Mouse (Mus musculus): ENCODE measurements around the gene Myo15. TPM values are rescaled to one million over a fixed set of nuclear protein-coding genes. Genes with fewer than 3 reads are reported as not detected.
"Not testable (repeated sequence)": the region's sequence is repeated elsewhere in the genome, so short reads cannot be mapped to it uniquely, and the experiment has no call there.

Gene Myo15
- polyA plus RNA-seq, 1 experiment from 2014 or later: 0.04 TPM

DNA sequence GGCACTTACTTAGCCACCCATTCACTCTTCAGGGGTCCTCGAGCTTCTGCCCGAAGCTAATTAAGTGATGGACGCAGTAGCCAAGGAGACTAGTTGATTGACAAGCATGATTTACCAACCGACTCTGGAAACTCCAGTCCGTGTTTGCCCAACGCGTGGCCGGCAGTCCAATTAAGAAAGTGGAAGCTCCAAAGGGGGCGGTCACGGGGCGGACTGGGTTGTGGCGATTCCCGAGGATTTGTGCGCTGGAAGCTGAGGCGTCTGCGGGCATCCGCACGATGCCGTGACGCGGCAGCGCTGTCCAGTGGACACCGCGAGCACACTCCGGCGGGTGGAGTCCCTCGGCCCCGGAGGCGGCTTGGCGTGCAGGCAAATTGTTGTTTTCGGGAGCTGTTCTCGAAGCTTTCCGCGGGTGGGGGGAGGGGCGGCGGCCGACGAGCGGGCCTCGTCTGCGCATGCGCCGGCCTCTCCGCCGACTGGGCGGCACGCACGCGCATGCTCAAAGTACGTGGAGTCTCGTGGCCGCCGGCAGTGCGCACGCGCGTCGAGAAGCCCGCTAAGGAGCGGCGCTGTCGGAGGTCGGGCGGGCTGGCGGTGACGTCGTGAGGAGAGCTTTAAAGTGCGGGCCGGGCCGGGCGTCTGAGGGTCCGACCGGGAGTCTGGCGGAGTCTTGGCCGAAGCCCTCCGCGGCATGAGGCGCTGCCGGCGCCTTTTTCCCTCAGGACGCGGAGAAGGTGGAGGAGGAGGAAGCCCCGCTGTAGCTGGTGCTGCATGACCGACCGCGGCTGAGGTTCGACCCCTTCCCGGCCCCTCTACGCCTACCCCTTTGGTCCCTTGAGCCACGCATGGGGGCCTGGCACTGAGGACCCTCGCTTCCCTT lies 68.6 kb downstream of the Myo15 start:
- peaks cover 5% of the 10 kb centered on the region; the same call in 1 of the 2 replicates for H3K36me3 ChIP-seq (ENCODE audit: control insufficient read depth, insufficient read depth, low read length)
- under 1% methylated on average over 89 of the region's 91 CpGs for WGBS
- H3K27ac ChIP-seq (ENCODE audit: low read depth, low read length): peak overlapping the region; percentile 96
- peak overlapping the region; percentile 99 for H3K4me2 ChIP-seq
- H3K4me3 ChIP-seq (ENCODE audit: low read depth, low read length): peak overlapping the region; percentile 92
- DNase-seq (ENCODE audit: low spot score, missing footprints) (peak; percentile 100), ATAC-seq (ENCODE audit: low FRiP score) (peak; percentile 92)
- peak overlapping the region; percentile 91 for H3K9ac ChIP-seq (ENCODE audit: low read length)
- H3K4me1 ChIP-seq (ENCODE audit: control insufficient read depth, insufficient read depth, low read length): peaks cover 25% of the 10 kb centered on the region
- no peaks in the 10 kb centered on the region for H3K9me3 ChIP-seq (ENCODE audit: control insufficient read depth, low read length)
- H3K27me3 ChIP-seq (ENCODE audit: control insufficient read depth, insufficient read depth, low read length): no peaks in the 10 kb centered on the region

DNA sequence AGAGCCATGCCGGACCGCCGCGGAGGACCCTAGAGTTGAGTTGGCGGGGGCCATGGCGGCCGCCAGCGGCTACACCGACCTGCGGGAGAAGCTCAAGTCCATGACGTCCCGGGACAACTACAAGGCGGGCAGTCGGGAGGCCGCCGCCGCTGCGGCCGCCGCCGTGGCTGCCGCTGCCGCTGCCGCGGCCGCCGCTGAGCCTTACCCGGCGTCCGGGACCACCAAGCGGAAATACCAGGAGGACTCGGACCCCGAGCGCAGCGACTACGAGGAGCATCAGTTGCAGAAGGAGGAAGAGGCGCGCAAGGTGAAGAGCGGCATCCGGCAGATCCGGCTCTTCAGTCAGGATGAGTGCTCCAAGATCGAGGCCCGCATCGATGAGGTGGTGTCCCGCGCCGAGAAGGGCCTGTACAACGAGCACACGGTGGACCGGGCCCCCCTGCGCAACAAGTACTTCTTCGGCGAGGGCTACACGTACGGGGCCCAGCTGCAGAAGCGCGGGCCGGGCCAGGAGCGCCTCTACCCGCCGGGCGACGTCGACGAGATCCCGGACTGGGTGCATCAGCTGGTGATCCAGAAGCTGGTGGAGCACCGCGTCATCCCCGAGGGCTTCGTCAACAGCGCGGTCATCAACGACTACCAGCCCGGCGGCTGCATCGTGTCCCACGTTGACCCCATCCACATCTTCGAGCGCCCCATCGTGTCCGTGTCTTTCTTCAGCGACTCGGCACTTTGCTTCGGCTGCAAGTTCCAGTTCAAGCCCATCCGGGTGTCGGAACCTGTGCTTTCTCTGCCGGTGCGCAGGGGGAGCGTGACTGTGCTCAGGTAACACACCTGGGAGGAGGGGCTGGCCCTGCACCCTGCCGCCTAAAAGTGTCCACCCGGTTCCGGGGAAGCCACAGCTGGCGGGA lies 69.5 kb downstream of the Myo15 start:
- peak; percentile 12; the same call in 1 of the 2 replicates for ATAC-seq (ENCODE audit: low FRiP score)
- DNase-seq (ENCODE audit: low spot score, missing footprints): peak; percentile 92
- under 1% methylated on average over 93 of the region's 93 CpGs for WGBS
- peak overlapping the region; percentile 91 for H3K9ac ChIP-seq (ENCODE audit: low read length)
- peaks cover 29% of the 10 kb centered on the region for H3K4me1 ChIP-seq (ENCODE audit: control insufficient read depth, insufficient read depth, low read length)
- H3K27ac ChIP-seq (ENCODE audit: low read depth, low read length): peak overlapping the region; percentile 96
- peak overlapping the region; percentile 92 for H3K4me3 ChIP-seq (ENCODE audit: low read depth, low read length)
- H3K36me3 ChIP-seq (ENCODE audit: control insufficient read depth, insufficient read depth, low read length): peaks cover 5% of the 10 kb centered on the region; the same call in 1 of the 2 replicates
- H3K4me2 ChIP-seq: peak overlapping the region; percentile 99
- H3K27me3 ChIP-seq (ENCODE audit: control insufficient read depth, insufficient read depth, low read length): no peaks in the 10 kb centered on the region
- no peaks in the 10 kb centered on the region for H3K9me3 ChIP-seq (ENCODE audit: control insufficient read depth, low read length)

DNA sequence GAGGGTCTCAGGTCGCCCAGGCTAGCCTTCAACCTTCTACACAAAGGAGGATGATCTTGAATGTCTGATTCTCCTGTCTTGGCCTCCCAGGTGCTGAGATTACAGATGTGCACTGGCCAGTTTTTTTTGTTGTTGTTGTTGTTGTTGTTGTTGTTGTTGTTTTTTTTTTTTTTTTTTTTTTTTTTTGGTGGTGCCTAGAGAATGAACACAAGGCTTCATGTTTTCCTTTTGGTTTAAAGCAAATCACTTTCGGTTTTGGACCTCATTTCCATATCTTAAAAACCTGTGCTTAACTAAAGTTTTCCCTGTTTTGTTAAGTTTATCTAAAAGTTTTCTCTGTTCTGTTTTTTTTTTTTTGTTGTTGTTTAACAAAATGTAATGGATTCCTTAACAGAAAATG lies 70.4 kb downstream of the Myo15 start:
- Histone ChIP-seq H3K4me1 (ENCODE audit: control insufficient read depth, insufficient read depth, low read length) (peaks cover 29% of the 10 kb centered on the region), H3K36me3 (ENCODE audit: control insufficient read depth, insufficient read depth, low read length) (peaks cover 5% of the 10 kb centered on the region; the same call in 1 of the 2 replicates), H3K4me3 (ENCODE audit: low read depth, low read length) (peak overlapping the region; percentile 92), H3K9ac (ENCODE audit: low read length) (peak overlapping the region; percentile 91), H3K9me3 (ENCODE audit: control insufficient read depth, low read length) (no peaks in the 10 kb centered on the region), H3K27me3 (ENCODE audit: control insufficient read depth, insufficient read depth, low read length) (no peaks in the 10 kb centered on the region), H3K27ac (ENCODE audit: low read depth, low read length) (no peak overlapping the region), H3K4me2 (peak overlapping the region; percentile 99)
- no peak for ATAC-seq (ENCODE audit: low FRiP score)
- 10% methylated on average over 2 of the region's 2 CpGs for WGBS
- DNase-seq (ENCODE audit: low spot score, missing footprints): no peak

DNA sequence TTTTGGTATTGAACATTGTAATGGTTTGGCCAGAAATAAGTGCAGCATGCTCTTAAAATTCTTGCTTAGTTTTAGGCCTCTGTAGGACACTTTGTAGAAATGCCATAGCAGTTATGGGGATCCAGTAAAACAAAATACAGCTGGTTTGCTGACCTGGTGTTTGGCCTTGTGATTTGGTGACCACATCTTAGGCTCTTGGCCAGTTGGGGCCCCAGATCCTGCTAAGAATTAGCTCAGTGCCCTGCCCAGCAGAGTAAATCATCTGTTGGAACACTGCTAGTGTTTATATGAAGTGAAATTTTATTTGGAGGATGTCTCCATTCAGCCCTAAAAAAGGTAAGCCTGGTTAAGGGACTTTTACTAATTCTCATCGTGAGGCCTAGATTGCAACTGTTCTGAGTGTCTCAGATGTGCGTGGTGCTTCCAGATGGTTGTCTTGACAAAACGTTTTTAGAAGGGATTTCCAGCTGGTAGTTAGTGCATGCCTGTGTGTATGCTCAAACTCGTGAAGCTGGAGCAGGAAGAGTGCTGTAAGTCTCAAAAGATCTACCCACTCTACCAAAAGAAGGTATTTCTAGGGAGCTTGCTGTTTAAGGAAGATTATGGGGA lies 71.0 kb downstream of the Myo15 start:
- peaks cover 5% of the 10 kb centered on the region; the same call in 1 of the 2 replicates for H3K36me3 ChIP-seq (ENCODE audit: control insufficient read depth, insufficient read depth, low read length)
- H3K27ac ChIP-seq (ENCODE audit: low read depth, low read length): no peak overlapping the region
- peaks cover 30% of the 10 kb centered on the region for H3K4me1 ChIP-seq (ENCODE audit: control insufficient read depth, insufficient read depth, low read length)
- H3K4me2 ChIP-seq: peak overlapping the region; percentile 99
- peak overlapping the region; percentile 92 for H3K4me3 ChIP-seq (ENCODE audit: low read depth, low read length)
- peak; percentile 86 for DNase-seq (ENCODE audit: low spot score, missing footprints)
- no peak for ATAC-seq (ENCODE audit: low FRiP score)
- 22% methylated on average over 4 of the region's 4 CpGs for WGBS
- no peaks in the 10 kb centered on the region for H3K27me3 ChIP-seq (ENCODE audit: control insufficient read depth, insufficient read depth, low read length)
- H3K9ac ChIP-seq (ENCODE audit: low read length): peak overlapping the region; percentile 64
- no peaks in the 10 kb centered on the region for H3K9me3 ChIP-seq (ENCODE audit: control insufficient read depth, low read length)

DNA sequence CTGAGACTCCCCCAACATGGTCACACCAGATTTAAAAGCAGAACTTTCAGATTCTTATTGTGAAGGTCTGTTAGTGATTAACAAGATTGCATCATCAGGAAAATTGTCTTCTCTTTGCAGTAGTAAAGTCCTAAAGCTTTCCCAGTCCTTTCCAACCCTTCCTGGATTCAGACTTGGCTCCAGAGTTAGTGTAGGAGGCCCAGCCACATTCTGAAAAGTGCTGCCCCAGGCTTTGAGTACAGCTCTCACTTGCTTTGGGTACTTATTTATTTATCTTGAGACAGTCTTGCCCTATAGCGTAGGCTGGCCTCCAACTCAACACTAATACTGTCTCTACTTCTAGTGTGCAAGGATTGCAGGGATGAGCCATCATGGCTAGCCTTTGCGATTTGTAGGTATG lies 71.6 kb downstream of the Myo15 start:
- no peaks in the 10 kb centered on the region for H3K9me3 ChIP-seq (ENCODE audit: control insufficient read depth, low read length)
- peak overlapping the region; percentile 92 for H3K4me3 ChIP-seq (ENCODE audit: low read depth, low read length)
- ATAC-seq (ENCODE audit: low FRiP score): no peak
- no peaks in the 10 kb centered on the region for H3K27me3 ChIP-seq (ENCODE audit: control insufficient read depth, insufficient read depth, low read length)
- 71% methylated on average over 2 of the region's 2 CpGs for WGBS
- H3K4me2 ChIP-seq: peak overlapping the region; percentile 99
- H3K27ac ChIP-seq (ENCODE audit: low read depth, low read length): no peak overlapping the region
- peak overlapping the region; percentile 64 for H3K9ac ChIP-seq (ENCODE audit: low read length)
- peaks cover 31% of the 10 kb centered on the region for H3K4me1 ChIP-seq (ENCODE audit: control insufficient read depth, insufficient read depth, low read length)
- peak; percentile 83 for DNase-seq (ENCODE audit: low spot score, missing footprints)
- peaks cover 5% of the 10 kb centered on the region; the same call in 1 of the 2 replicates for H3K36me3 ChIP-seq (ENCODE audit: control insufficient read depth, insufficient read depth, low read length)

DNA sequence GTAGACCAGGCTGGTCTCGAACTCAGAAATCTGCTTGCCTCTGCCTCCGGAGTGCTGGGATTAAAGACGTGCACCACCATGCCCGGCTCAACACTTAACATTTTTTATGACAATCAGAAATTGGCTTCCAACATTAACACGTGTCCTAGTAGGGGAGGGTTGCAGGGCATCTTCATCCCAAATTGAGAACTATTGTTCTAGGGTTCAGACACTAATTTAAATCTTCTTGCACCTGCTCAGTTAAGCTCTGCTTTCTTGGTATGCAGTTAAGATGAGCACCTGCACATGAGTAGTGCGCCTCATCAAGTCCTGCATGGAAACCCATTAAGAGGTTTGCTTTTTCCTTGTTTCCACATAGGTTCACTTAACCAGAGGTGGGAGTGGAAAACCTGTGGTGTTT lies 72.7 kb downstream of the Myo15 start:
- Histone ChIP-seq H3K4me1 (ENCODE audit: control insufficient read depth, insufficient read depth, low read length) (peaks cover 22% of the 10 kb centered on the region), H3K4me2 (no peak overlapping the region), H3K9me3 (ENCODE audit: control insufficient read depth, low read length) (no peaks in the 10 kb centered on the region), H3K36me3 (ENCODE audit: control insufficient read depth, insufficient read depth, low read length) (peaks cover 5% of the 10 kb centered on the region; the same call in 1 of the 2 replicates), H3K27ac (ENCODE audit: low read depth, low read length) (no peak overlapping the region), H3K27me3 (ENCODE audit: control insufficient read depth, insufficient read depth, low read length) (no peaks in the 10 kb centered on the region), H3K4me3 (ENCODE audit: low read depth, low read length) (no peak overlapping the region), H3K9ac (ENCODE audit: low read length) (no peak overlapping the region)
- peak; percentile 73 for DNase-seq (ENCODE audit: low spot score, missing footprints)
- WGBS: 85% methylated on average over 6 of the region's 6 CpGs
- ATAC-seq (ENCODE audit: low FRiP score): no peak

DNA sequence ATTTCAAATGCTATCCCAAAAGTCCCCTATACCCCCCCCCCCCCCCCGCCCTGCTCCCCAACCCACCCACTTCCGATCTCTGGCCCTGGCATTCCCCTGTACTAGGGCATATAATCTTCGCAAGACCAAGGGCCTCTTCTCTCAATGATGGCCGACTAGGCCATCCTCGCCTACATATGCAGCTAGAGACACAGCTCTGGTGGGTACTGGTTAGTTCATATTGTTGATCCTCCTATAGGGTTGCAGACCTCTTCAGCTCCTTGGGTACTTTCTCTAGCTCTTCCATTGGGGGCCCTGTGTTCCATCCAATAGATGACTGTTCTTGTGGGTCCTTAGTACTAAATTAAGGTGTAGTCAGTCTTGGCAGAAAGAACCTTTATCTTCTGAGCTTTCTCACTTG lies 74.1 kb downstream of the Myo15 start:
- H3K4me3 ChIP-seq (ENCODE audit: low read depth, low read length); H3K9me3 ChIP-seq (ENCODE audit: control insufficient read depth, low read length); H3K9ac ChIP-seq (ENCODE audit: low read length); H3K27ac ChIP-seq (ENCODE audit: low read depth, low read length); H3K36me3 ChIP-seq (ENCODE audit: control insufficient read depth, insufficient read depth, low read length); H3K27me3 ChIP-seq (ENCODE audit: control insufficient read depth, insufficient read depth, low read length); H3K4me2 ChIP-seq; ATAC-seq (ENCODE audit: low FRiP score): not testable (repeated sequence)
- DNase-seq (ENCODE audit: low spot score, missing footprints): peak; percentile 51
- WGBS: 91% methylated on average over 5 of the region's 5 CpGs
- peaks cover 22% of the 10 kb centered on the region for H3K4me1 ChIP-seq (ENCODE audit: control insufficient read depth, insufficient read depth, low read length)

DNA sequence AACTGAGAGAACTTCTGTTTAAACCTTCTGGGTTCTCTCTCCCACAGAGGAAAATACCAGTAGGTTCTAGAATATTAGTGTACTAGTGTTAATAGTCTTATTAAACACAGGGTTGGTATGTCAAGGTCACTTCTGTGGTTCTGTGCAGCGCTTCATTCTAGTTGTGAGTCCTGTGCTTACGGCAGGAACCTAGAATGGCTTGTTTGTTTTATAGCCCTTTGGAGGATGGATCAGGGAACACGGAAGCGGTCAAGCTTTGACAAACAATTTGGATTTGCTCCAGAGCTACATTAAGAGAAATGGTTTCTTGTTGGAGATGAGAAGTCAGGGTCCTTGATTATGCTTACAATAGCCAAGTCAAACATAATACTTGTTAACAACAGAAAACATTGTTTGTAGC lies 76.3 kb downstream of the Myo15 start:
- Histone ChIP-seq H3K9ac (ENCODE audit: low read length) (no peak overlapping the region), H3K27me3 (ENCODE audit: control insufficient read depth, insufficient read depth, low read length) (no peaks in the 10 kb centered on the region), H3K4me3 (ENCODE audit: low read depth, low read length) (no peak overlapping the region), H3K27ac (ENCODE audit: low read depth, low read length) (no peak overlapping the region), H3K4me1 (ENCODE audit: control insufficient read depth, insufficient read depth, low read length) (peaks cover 15% of the 10 kb centered on the region), H3K36me3 (ENCODE audit: control insufficient read depth, insufficient read depth, low read length) (peaks cover 11% of the 10 kb centered on the region; the same call in 1 of the 2 replicates), H3K9me3 (ENCODE audit: control insufficient read depth, low read length) (no peaks in the 10 kb centered on the region), H3K4me2 (no peak overlapping the region)
- 92% methylated on average over 4 of the region's 4 CpGs for WGBS
- peak; percentile 28 for DNase-seq (ENCODE audit: low spot score, missing footprints)
- no peak for ATAC-seq (ENCODE audit: low FRiP score)

All from midbrain, embryonic 11.5 days (tissue).